Mouse (Mus musculus) erythroblast, embryonic 14.5 days (primary cell): ENCODE results near the gene Tssc4.

Experiments used
- GATA1 ChIP-seq: IDR thresholded peaks from 2 replicates; pipeline ENCODE4 v1.6.1; 2012; ENCODE audit warnings: low read length, inconsistent platforms, mixed read lengths
- TAL1 ChIP-seq: IDR thresholded peaks from 3 replicates; pipeline ENCODE4 v1.6.1; 2012; ENCODE audit warnings: low read length, inconsistent platforms, mixed read lengths

- TF ChIP-seq GATA1 (no peak), TAL1 (no peak)
Measured at GRCm38 (mm10) chr7:143052626-143053007, 16.4 kb upstream of the Tssc4 start, which contains the start of gene Cd81.
